Mouse (Mus musculus): ENCODE measurements around the gene Snx8. TPM values are rescaled to one million over a fixed set of nuclear protein-coding genes. Genes with fewer than 3 reads are reported as not detected.

Snx8 gene
- 31.9 and 32.4 TPM in 2 replicates for polyA plus RNA-seq (2015; fragmentation: Nextera tagmentation; extraction: Ambion mirVana)

DNA sequence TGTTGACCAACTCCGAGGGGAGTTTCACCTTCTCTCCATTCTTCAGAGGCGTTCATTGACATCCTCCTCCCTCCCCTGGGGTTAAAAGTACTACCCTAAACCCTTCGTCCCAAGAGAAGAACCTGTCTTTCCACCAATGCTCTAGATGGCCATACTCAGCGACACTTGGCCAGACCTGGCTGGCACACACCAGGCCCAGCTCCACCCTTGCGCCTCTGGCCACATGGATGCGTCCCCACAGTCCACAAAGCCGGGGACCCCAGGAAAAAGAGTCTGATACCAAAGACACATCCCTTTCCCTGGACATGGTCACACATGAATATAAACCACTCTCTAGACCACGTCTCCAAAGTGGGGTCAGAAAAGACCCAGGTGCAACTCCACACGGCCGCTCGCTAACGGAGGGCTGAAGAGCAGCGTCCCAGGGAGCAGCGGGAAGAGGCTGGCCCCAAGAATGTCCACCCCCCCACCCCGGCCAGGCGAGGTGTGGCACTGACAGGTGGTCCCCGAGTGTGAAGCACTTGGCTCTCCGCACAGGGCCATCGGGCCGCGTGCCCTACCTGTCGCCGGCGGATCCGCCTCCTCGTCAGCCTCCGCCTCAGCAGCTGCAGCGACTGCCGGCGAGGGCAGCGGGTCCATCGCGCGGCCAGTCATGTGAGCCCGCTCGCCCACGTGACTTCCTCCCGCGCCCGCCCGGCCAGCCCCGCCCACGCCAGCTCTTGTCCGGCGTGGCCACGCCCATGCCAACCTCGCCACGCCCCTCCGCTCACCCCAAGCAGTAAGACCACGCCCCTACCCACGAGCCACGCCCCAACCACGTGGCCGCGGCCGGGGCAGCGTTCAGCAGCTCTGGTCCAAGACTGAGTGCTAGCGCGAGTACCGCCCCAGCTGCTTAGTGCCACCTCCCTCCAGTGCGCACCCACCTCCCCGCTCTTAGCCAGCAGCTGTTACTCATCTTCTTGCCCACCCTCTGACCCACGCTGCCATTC is at the start of gene Snx8:
Gene Snx8, minus strand, starts transcription at position 675 of the 989 bp plus-strand sequence.
- peak; percentile 94 for ATAC-seq (ENCODE audit: low FRiP score, low TSS enrichment)
- peak within 1 kb of the TSS; percentile 67 for H3K4me3 ChIP-seq (ENCODE audit: low read length)
- no peaks in the 10 kb centered on the region for H3K27me3 ChIP-seq (ENCODE audit: insufficient read depth, low read length)
- H3K9me3 ChIP-seq (ENCODE audit: low read length), result no peaks in the 10 kb centered on the region
- H3K9ac ChIP-seq (replicated peaks; ENCODE audit: low read length), result peak within 1 kb of the TSS; percentile 70
- no peaks in the 10 kb centered on the region for H3K36me3 ChIP-seq (ENCODE audit: insufficient read depth, low read length)
- peak within 1 kb of the TSS; percentile 79 for H3K4me2 ChIP-seq (replicated peaks; ENCODE audit: low read depth, low read length)
- under 1% methylated on average over 60 of the region's 63 CpGs for WGBS
- H3K4me1 ChIP-seq (ENCODE audit: insufficient read depth, low read length), result peaks cover 28% of the 10 kb centered on the region
- peak within 1 kb of the TSS; percentile 18; the same call in 1 of the 2 replicates for H3K27ac ChIP-seq (ENCODE audit: low read length)

DNA sequence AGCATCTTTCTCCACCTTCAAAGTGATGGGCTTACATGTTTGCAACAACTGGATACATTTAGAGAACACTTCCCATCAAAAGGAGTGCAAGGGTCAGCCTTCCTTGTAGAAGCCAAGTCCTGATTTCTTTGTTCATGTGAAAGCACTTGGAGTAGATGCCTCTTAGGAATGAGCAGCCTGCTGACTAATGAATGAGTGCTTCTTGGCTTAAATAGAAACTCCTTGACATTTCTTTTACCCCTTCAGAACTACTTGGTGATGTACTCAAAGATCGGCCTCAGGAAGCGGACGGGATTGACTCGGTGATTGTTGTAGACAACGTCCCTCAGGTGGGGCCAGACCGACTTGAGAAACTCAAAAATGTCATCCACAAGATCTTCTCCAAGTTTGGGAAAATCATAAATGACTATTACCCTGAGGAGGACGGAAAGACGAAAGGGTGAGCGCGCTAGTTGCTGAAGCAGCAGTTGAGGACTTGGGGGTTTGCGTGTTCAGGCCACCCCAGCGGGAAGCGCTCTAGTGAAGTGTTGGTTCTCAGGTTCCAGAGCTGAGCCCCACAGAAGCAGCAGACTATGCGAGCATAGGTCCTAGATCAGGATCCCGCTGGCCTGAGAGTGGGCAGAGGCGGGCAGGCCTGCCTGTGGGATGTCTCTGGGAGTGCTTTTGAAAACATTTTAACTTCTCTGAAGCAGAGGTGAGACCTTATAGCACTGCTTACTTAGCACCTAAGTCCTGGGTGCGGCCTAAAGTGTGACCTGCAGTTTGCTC is 36.1 kb upstream of the Snx8 start:
- Histone ChIP-seq H3K36me3 (ENCODE audit: insufficient read depth, low read length) (peaks cover 44% of the 10 kb centered on the region), H3K4me2 (replicated peaks; ENCODE audit: low read depth, low read length) (no peak overlapping the region)

DNA sequence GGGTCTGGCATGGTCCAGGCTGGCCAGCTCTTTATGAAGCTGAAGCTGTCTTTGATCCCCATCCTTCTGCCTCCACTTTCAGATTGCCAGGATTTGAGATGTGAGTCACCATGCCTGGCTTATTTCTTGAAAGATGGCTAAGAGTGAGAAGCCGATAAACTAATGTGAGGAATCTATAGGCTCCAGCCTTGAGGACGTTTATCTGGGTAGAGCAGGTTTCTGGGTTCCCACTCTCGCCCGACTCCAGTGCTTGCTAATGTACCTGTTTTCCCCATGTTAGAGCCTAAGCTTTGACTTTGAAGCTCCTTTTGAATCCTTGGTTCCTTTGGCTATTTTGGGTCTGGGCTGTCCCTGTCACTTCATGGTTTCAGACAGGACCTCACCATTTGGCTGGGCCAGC is 31.6 kb upstream of the Snx8 start:
- Histone ChIP-seq H3K4me3 (ENCODE audit: low read length) (peak overlapping the region; percentile 100), H3K27me3 (ENCODE audit: insufficient read depth, low read length) (no peaks in the 10 kb centered on the region), H3K4me2 (replicated peaks; ENCODE audit: low read depth, low read length) (peak overlapping the region; percentile 87), H3K9ac (replicated peaks; ENCODE audit: low read length) (peak overlapping the region; percentile 97), H3K36me3 (ENCODE audit: insufficient read depth, low read length) (peaks cover 7% of the 10 kb centered on the region), H3K4me1 (ENCODE audit: insufficient read depth, low read length) (peaks cover 24% of the 10 kb centered on the region), H3K9me3 (ENCODE audit: low read length) (no peaks in the 10 kb centered on the region; the same call in 1 of the 2 replicates), H3K27ac (ENCODE audit: low read length) (no peak overlapping the region)
- no peak for ATAC-seq (ENCODE audit: low FRiP score, low TSS enrichment)
- 61% methylated on average over 4 of the region's 4 CpGs for WGBS

More for the DNA sequence above, 36.1 kb upstream of the Snx8 start:
- H3K27me3 ChIP-seq (ENCODE audit: insufficient read depth, low read length), result no peaks in the 10 kb centered on the region
- no peak overlapping the region for H3K27ac ChIP-seq (ENCODE audit: low read length)
- ATAC-seq (ENCODE audit: low FRiP score, low TSS enrichment), result no peak
- H3K9me3 ChIP-seq (ENCODE audit: low read length), result no peaks in the 10 kb centered on the region; the same call in 1 of the 2 replicates
- H3K9ac ChIP-seq (replicated peaks; ENCODE audit: low read length), result no peak overlapping the region
- no peak overlapping the region for H3K4me3 ChIP-seq (ENCODE audit: low read length)
- H3K4me1 ChIP-seq (ENCODE audit: insufficient read depth, low read length), result peaks cover 16% of the 10 kb centered on the region
- WGBS, result 95% methylated on average over 17 of the region's 17 CpGs

DNA sequence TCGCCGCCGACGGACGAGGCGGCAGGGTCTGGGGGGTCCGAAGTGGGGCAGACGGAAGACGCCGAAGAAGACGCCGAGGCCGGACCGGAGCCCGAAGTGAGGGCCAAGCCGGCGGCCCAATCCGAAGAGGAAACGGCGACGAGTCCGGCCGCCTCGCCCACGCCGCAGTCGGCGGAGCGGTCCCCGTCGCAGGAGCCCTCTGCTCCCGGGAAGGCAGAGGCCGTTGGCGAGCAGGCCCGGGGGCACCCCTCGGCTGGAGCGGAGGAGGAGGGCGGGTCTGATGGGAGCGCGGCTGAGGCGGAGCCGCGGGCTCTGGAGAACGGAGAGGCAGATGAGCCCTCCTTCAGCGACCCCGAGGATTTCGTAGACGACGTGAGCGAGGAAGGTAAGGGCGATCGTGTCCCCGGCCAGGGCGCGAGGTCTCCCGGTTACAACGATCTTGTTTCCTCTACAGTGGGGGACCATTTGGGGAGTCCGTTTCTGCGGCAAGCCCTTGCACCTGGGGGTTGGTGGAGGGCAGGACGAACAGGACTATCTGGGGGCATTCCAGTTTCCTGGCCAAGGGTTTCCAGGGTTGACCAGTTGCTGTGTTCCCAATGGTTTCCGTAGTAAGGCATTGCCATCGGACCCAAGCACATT is 30.5 kb upstream of the Snx8 start:
- Histone ChIP-seq H3K9me3 (ENCODE audit: low read length) (no peaks in the 10 kb centered on the region; the same call in 1 of the 2 replicates), H3K4me3 (ENCODE audit: low read length) (peak overlapping the region; percentile 100), H3K27me3 (ENCODE audit: insufficient read depth, low read length) (no peaks in the 10 kb centered on the region), H3K36me3 (ENCODE audit: insufficient read depth, low read length) (peaks cover 7% of the 10 kb centered on the region; the same call in 1 of the 2 replicates), H3K4me1 (ENCODE audit: insufficient read depth, low read length) (peaks cover 24% of the 10 kb centered on the region), H3K4me2 (replicated peaks; ENCODE audit: low read depth, low read length) (peak overlapping the region; percentile 87), H3K9ac (replicated peaks; ENCODE audit: low read length) (peak overlapping the region; percentile 97), H3K27ac (ENCODE audit: low read length) (peak overlapping the region; percentile 98)
- ATAC-seq (ENCODE audit: low FRiP score, low TSS enrichment), result peak; percentile 55
- 0% methylated on average over 62 of the region's 62 CpGs for WGBS

DNA sequence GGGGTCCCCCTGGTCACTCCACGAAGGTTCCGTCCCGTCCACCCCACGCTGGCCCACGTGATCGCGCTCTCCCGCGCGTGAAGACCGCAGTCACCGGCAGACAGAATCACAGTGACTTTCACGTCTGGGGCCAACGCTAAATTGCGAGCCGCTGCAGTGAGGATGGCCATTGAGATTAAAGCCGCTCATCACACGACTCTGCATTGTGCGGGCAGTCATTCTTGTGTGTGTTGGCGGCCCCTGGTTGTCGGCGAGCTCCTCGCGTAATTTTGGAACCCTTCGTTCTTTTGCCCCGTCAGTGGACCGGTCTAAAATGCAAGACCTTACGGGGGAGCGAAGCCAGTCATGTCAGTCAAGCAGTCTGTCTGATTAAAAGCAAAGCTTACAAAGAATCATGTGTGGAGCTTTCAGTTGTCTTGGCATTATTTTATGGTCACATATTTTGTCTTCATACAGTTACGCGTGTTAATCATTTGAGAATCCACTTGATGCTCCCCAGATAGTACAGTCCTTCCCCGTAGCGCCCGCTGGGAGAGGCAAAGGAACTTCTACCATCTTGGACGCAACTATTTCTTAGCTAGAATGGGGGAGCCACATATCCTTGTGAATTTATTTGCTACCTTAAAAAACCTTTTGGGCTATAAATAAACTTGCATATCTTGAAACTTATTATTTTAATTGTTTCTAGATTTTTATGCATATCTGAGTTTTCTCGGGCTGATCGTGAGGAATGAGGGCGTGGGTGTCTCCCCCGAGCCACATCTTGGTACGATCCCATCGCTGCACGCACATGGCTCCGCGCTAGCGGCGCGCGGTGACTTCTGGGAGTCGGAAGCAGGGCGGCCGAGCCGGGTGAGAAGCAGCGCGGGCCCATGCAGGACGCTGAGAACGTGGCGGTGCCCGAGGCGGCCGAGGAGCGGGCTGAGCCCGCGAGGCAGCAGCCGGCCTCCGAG is 29.7 kb upstream of the Snx8 start, which contains the start of gene Eif3b:
Gene Eif3b, plus strand, starts transcription at position 840 of the 953 bp plus-strand sequence.
- H3K9me3 ChIP-seq (ENCODE audit: low read length), result no peaks in the 10 kb centered on the region; the same call in 1 of the 2 replicates
- under 1% methylated on average over 65 of the region's 65 CpGs for WGBS
- peak within 1 kb of the TSS; percentile 98 for H3K27ac ChIP-seq (ENCODE audit: low read length)
- peaks cover 24% of the 10 kb centered on the region for H3K4me1 ChIP-seq (ENCODE audit: insufficient read depth, low read length)
- peak within 1 kb of the TSS; percentile 97 for H3K9ac ChIP-seq (replicated peaks; ENCODE audit: low read length)
- H3K4me3 ChIP-seq (ENCODE audit: low read length), result peak within 1 kb of the TSS; percentile 100
- H3K27me3 ChIP-seq (ENCODE audit: insufficient read depth, low read length), result no peaks in the 10 kb centered on the region
- H3K36me3 ChIP-seq (ENCODE audit: insufficient read depth, low read length), result peaks cover 7% of the 10 kb centered on the region; the same call in 1 of the 2 replicates
- peak; percentile 92 for ATAC-seq (ENCODE audit: low FRiP score, low TSS enrichment)
- H3K4me2 ChIP-seq (replicated peaks; ENCODE audit: low read depth, low read length), result peak within 1 kb of the TSS; percentile 87

DNA sequence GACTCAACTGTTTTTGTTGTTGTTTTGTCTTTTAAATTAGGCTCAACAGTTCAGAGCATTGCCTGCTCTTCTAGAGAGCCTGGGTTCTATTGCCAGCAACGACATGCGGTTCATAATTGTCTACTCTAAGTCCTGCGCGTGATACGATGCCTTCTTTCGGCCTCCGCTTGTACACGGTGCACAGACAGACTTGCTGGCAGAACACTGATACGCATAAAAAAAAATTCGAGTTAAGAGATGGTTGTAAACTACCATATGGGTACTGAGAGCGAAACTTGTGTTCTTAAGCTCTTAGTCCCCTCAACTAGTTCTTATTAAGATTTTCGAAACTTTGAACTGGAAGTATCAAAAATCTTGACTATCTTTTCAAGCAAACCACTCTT is 29.0 kb upstream of the Snx8 start:
- ATAC-seq (ENCODE audit: low FRiP score, low TSS enrichment), result no peak
- Histone ChIP-seq H3K4me2 (replicated peaks; ENCODE audit: low read depth, low read length) (peak overlapping the region; percentile 87), H3K27me3 (ENCODE audit: insufficient read depth, low read length) (no peaks in the 10 kb centered on the region), H3K9ac (replicated peaks; ENCODE audit: low read length) (peak overlapping the region; percentile 97), H3K36me3 (ENCODE audit: insufficient read depth, low read length) (0 out of 2 replicates have a peak, but pooled peaks cover 2% of the 10 kb centered on the region), H3K9me3 (ENCODE audit: low read length) (no peaks in the 10 kb centered on the region; the same call in 1 of the 2 replicates), H3K27ac (ENCODE audit: low read length) (peak overlapping the region; percentile 98), H3K4me1 (ENCODE audit: insufficient read depth, low read length) (peaks cover 24% of the 10 kb centered on the region), H3K4me3 (ENCODE audit: low read length) (peak overlapping the region; percentile 100)
- WGBS, result under 1% methylated on average over 12 of the region's 12 CpGs

DNA sequence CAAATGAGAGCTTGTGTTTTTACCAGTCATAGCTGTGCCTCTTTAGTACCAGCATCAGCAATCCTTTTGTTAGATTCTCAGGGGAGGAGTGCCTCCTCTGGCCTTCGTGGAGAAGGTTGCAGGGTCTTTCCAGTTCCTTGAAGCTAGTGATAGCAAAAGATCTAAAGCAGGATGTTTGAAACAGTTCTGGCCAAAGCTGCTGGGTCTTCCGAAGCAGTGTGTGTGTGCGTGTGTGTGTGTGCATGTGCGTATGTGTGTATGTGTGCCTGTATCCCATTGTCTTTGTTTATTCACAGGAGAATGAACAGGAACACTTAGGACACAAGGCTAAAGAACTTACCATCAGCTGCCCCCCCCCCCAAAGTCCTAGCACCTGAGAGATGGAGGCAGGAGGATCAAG is 25.6 kb upstream of the Snx8 start:
- ATAC-seq (ENCODE audit: low FRiP score, low TSS enrichment), result no peak
- Histone ChIP-seq H3K27ac (ENCODE audit: low read length) (no peak overlapping the region), H3K4me1 (ENCODE audit: insufficient read depth, low read length) (0 out of 2 replicates have a peak, but pooled peaks cover 5% of the 10 kb centered on the region), H3K9ac (replicated peaks; ENCODE audit: low read length) (peak overlapping the region; percentile 19; the same call in 1 of the 2 replicates), H3K27me3 (ENCODE audit: insufficient read depth, low read length) (no peaks in the 10 kb centered on the region), H3K36me3 (ENCODE audit: insufficient read depth, low read length) (no peaks in the 10 kb centered on the region), H3K4me3 (ENCODE audit: low read length) (no peak overlapping the region), H3K4me2 (replicated peaks; ENCODE audit: low read depth, low read length) (no peak overlapping the region), H3K9me3 (ENCODE audit: low read length) (no peaks in the 10 kb centered on the region)
- 64% methylated on average over 4 of the region's 4 CpGs for WGBS

DNA sequence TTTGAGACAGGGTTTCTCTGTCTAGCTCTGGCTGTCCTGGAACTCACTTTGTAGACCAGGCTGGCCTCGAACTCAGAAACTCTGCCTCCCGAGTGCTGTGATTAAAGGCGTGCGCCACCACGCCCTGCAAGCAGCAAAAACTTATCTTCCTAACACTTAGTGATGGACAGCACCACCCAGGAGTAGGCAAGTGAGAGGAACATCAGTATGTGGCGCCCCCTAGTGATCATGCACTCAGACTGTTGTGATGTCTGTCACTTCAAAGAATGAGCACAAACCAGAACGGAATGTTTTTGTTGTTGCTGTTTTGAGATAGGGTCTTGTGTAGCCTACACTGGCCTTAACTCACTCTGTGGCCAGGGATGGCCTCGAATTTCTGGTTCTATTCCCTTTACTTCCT is 22.3 kb upstream of the Snx8 start:
- no peaks in the 10 kb centered on the region for H3K9me3 ChIP-seq (ENCODE audit: low read length)
- H3K27ac ChIP-seq (ENCODE audit: low read length), result no peak overlapping the region
- H3K27me3 ChIP-seq (ENCODE audit: insufficient read depth, low read length), result no peaks in the 10 kb centered on the region
- no peaks in the 10 kb centered on the region for H3K36me3 ChIP-seq (ENCODE audit: insufficient read depth, low read length)
- peaks cover 9% of the 10 kb centered on the region; the same call in 1 of the 2 replicates for H3K4me1 ChIP-seq (ENCODE audit: insufficient read depth, low read length)
- no peak overlapping the region for H3K4me2 ChIP-seq (replicated peaks; ENCODE audit: low read depth, low read length)
- no peak overlapping the region for H3K4me3 ChIP-seq (ENCODE audit: low read length)
- 41% methylated on average over 8 of the region's 8 CpGs for WGBS
- no peak overlapping the region for H3K9ac ChIP-seq (replicated peaks; ENCODE audit: low read length)
- 0 out of 2 replicates have a peak, but pooled peaks have one; percentile 39 for ATAC-seq (ENCODE audit: low FRiP score, low TSS enrichment)
